Mouse (Mus musculus) naive thymus-derived CD4-positive, alpha-beta T cell, adult 2 months (primary cell): ENCODE data around the gene Nudt2.
A peak's percentile ranks its signal among the peaks of the same experiment; 100 is the strongest.

Experiments
- DNase-seq: peaks from one replicate; pipeline ENCODE4 v3.0.0-alpha.2; 2011; ENCODE audit warnings: low read depth

Nudt2 gene

DNA sequence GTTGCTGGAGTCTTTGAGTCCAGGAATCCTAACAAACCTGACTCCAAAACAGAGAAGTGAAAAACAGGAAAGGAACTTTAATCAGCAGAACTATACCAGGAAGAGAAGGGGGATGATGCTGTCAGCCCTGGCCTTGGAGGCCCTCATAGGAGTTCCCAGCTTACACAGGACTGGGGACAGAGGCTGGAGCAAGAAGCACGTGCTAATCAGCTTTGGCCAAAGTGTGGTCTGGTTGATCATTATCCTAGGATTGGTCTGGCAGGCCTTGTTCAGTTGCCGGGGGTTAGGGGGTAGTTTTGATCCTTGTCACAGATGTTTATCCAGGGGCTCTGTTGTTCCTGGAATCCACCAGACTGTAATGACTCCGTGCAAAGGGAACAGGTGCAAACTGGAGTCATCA, 29.4 kb downstream of the Nudt2 start:
- no peak for DNase-seq

DNA sequence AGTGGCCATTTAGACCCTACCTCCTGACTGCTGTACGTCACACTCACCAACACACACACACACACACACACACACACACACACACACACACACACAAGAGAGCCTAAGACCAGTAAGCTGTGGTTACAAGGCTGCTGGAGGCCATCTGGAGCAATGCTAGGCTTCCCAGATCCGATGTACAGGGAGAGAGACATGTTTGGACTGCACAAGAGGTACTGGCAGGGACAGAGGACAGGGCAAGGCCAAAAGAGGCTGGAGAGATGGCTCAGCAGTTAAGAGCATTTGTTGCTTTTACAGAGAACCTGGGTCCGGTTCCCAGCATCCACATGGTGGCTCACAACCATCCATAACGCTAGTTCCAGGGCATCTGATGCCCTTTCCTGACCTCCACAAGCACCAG, 30.1 kb downstream of the Nudt2 start:
- no peak for DNase-seq

DNA sequence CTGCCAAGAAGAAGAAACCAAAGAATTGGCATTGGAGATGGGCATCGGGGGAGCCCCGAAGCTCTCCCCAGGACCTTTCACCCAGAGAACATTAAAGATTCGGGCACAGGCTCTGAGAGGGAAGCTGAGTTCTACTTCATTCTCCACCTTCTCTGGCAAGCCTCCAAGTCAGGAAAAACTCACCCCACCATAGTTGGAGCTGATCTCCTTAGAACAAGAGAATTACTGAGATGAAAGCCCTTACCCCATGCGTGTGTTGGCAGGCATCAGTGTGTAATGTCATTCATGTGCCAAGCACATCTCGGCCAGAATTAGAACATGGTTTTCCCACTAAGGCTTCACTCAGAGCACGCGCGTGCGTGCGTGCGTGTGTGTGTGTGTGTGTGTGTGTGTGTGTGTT, 30.9 kb downstream of the Nudt2 start:
- no peak for DNase-seq

DNA sequence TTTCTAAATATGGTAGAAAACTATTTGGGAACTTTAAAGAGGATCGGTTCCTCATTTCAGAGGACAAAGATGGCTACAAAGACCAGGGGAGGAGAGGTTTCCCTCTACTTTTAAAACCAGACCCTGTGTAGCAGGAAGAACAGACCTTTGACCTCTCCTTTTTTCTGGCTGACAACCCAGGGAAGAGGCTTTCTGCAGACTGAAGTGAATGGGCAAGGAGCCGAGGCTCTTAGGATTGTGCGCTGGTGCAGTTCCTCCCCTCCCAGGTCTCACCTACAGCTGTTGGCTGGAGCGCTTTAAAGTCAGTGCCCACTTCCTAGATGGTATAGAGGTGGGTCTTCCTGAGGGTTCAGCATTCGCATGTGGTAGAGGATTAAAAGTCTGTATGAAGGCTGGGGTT, 32.1 kb downstream of the Nudt2 start:
- no peak for DNase-seq

DNA sequence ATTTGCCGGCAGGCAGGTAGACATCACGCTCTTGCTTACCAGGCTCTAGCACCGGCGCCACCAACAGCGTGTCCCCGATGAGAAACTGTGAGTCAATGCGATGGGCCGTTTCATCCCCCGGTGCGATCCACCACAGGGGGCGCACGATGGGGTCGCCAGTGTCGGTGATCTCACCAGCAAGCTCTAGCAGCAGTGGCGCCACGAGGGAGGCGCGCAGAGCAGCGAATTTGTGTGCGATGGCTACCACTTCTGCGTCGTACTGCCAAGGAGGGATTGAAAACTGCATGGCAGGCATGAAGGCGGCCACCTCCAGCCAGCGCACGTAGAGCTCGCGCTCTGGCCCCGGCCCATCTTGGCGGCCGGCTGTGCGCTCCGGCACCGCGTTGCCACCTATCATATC, 32.6 kb downstream of the Nudt2 start:
- no peak for DNase-seq

DNA sequence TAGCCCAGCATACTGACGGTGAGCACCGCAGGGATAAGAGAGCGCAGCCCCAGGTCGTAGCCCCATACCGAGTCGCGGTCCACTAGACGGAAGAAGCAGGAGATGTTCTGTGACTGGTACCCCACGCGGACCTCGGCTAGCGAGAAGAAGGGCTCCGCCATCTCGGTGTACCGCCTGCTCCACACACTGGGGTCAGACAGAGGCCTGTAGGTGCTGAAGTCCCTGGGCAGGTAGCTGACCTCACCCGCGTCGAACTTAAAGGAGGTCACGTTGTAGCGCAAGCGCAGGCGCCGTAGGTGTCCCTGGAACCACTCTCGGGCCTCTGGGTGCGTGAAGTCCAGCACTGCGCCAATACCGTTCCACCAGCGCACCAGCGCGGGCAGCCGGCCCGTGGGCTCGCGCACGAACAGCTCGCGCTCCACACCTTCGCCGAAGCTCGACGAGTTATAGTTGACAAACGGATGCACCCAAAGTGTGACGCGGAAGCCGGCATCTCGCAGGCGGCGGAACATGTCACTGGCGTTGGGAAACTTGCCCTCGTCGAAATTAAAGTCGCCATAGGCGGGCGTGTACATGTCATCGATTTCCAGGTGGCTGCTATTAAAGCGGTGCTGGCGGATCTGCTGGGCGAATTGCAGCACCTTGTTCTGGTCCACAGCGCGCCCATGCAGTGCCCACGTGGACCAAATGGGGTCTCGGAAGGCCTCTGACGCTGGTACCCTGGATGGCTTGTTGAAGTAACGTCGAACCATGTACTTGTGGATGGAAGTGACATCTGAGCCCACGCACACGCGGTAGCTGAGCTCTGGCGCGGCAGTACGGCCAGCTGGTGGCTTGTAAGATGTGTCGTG, 33.3 kb downstream of the Nudt2 start:
- no peak for DNase-seq

DNA sequence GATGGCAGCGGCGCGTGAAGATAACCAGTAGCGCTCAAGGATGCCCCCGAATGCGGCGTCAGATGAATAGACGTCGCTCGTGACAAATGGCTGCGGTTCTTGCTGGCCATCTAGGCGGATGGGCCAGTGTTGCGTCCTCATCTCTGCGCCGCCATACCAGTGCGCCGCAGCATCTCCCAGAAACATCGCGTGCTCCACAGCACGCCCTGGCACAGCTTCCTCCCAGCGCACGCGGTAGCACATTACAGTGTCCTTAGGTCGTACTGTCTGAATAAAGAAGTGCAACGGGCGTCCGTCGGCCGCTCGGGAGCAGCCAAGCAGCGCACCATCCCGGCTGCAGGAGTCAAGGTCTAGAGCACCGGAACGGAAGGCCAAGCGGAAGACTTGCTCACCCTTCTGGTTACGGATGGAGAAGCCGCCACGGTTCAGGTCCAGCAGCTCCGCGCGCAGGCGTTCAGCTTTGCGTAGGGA, 34.0 kb downstream of the Nudt2 start:
- no peak for DNase-seq

DNA sequence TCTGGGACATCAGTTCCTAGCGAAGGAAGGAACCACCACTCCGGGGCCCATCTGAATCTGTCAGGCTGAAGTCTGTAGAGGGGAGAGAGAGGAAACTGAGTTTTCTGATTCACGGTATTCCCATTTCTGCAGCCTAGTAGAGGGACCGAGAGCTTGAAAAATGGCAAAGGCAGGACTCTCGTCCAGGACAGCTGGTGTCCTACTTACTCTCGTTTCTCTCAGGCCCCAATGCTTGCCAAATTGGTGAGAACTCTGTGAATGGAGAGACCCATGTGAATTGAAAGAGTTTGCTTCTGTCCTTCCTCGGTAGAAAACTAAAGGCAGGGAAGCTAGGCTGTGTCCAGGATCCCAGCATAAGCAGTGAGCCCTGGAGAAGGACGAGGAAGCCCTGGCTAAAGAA, 34.7 kb downstream of the Nudt2 start:
- DNase-seq = no peak

DNA sequence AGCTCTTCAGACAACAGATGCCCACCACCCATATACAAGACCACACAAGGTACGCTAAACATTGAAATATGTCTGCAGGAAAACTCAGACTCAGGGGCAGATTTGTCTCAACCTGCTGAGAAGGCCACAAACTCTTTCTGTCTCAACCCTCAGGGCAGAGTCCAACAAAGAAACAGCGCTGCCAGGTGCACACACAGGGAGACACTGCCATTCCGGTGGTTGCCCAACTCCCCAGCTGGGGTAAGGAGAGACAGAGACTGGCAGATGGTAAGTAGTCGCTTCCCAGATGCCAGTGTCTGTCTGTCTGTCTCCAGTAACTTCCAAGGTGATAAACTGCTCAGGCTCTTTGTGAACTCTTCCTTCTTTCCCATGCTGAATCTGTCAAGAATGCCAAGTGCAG, 35.8 kb downstream of the Nudt2 start:
- no peak for DNase-seq

DNA sequence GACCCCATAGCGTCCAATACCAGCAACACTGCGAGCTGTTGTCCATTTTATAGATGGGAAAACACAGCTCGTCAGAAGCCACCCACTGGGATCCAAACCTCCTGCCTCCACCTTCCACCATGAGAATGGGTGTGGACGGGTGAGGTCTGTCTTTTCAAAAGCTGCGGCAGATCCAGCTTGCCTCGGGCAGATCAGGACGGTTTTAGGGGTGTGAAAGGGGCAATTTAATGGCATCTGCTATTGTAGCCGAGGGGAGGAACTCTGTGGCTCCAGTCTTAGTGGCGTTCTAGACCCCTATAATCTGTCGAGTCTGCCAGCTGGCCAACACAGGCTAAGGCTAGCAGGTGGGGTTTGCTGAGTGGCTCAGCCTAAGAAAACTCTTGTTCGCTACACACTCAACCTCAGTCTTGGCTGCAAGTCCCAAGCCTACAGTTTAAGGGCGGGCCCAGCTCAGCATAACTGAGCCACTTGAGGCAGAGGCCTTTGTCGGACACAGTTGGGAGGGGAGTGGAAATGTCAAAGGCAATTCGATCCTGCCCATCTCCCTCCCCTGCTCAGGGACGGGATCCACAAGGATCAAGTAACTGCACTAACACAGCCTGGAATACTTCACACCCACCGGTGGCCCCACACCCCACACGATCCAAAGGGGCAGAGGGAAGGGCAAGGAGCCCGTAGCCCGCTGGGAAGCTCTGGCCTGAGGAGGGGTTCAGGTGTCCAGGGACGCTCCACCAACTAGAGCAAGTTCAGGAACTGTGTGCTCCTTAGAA, 37.4 kb downstream of the Nudt2 start:
- no peak for DNase-seq

DNA sequence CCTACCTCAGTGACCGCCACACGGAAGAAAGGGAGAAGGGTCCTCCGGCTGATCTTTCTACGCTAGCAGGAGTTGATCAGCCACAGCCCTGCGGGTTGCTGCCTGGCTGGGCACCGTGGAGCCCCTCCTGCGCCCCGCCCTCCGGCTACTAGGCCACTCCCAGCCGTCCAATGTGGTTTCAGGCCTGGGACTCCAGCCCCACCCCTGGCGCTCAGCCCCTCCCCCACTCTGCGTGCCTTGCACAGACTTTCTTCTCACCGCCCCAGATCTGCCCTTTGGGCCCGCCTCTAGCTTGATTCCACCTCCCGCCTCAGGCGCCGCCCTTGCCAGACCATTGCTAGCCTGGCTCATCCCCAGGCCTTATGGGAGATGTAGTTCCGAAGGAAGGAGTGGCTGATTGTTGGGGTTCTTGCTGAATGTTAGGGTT, 38.0 kb downstream of the Nudt2 start, which contains the start of gene AI464131:
Gene AI464131, minus strand, starts transcription at position 91 of the 427 bp plus-strand sequence.
- peak; percentile 45 for DNase-seq

DNA sequence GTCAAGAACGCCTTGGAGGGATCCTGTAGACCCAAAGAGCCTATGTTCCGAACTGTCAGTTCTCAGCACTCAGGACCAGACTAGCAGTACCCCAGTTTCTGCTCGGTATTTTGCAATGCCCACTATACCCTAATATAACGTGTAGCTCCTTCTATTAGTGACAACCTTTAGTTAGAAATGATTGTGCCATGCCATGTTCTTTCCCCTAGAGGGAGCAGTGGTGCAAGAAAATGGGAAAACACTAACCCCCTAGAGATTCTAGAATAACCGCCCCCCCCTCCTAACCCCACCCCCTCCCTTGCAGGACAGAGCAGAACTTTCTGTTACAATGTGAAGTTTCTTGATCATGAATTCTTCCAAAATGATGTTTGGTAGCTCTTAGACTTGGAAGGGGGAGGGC, 39.4 kb downstream of the Nudt2 start:
- DNase-seq = no peak

DNA sequence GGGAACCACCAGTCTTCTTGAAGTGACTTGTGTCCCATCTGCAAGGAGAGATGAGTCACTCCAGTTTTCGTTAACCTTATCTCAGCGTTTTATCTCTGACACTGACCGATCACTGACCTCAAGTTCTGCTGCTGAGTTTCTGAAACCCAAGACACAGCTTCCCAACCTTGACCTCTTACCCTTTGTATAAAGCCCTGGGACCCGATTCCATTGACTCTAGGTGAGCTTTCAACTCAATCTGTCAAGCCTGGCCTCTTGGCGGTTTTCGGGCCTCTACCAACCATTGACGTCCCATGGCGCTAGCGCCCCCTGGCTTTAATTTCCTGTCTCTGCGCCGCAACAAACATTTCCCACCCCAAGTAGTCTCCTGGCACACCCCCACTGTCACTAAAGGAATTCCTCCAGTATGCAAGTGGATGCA, 40.2 kb downstream of the Nudt2 start:
- no peak for DNase-seq

DNA sequence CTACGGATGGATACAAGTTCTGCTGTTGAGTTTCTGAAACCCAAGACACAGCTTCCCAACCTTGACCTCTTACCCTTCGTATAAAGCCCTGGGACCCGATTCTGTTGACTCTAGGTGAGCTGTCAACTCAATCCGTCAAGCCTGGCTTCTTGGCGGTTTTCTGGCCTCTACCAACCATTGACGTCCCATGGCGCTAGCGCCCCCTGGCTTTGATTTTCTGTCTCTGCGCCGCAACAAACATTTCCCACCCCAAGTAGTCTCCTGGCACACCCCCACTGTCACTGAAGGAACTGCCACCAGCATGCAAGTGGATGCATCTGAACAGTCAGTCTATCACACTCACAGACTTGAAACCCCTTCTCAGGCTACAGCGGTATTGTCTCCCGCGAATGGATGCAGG, 41.2 kb downstream of the Nudt2 start:
- peak; percentile 30 for DNase-seq

DNA sequence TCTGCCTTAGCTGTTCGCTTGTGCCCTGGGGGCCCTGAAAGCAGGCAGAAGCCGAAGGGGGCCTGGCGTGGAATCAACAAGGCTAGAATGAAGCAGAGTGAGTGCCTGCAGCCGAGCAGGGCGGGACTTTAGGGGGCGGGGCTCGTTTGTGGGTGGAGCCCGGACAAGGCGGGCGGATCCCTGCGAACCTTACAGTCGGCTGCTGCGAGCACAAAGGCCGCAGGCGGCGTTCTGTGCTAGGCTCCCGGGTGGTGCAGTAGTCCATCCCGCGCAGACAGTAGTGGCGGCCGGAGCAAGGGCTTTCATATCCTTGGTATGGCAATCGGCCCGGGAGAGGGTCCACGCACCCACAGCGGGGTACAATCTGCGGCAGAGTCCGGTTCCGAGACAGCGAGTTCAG, 42.0 kb downstream of the Nudt2 start:
- peak; percentile 63 for DNase-seq

DNA sequence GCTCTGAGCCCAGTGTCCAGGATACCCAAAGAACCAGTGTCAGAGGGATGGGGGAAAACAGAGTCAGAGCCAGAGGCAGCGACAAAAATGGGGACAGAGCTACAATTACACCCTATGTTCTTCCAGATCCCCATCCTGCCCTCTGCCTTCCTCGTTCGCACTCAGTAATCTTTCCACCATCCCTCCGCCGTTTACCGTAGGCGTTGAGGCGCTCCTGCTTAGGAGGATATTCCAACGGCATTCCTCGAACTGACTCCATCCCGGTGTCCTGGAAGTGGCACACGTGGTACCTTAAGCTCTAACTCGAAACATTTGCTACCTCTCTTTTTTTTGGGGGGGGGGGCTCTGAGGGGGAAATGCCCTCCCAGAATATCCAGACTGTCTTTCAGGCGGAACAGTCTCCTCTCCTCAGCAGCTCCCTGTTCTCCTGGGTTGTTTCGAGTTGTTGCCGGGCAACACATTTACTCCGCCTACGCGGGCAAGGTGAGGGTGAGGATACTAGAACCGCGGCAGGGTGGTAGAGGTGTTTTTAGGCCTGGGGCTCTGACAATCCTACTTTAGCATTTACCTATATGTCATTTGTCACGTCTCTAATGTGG, 42.5 kb downstream of the Nudt2 start:
- no peak for DNase-seq

DNA sequence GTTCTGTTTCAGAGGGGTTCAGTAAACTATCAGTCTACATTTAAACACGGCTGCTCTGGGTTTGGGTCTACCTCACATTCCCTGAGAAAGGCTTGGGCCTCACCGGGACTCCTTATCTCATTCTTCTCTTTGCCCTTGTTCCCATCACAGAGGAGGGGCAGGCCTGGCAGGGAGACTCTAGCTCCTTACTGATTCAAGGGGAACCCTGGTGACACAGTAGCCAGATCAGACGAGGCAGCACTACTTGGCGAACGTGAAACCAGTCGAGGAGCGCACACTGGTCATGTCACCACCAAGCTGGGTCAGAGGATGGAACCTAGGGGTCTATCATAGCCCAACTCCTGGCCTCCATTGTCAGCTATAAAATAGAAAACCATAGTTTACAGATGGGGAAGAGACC, 43.0 kb downstream of the Nudt2 start:
- DNase-seq = no peak

DNA sequence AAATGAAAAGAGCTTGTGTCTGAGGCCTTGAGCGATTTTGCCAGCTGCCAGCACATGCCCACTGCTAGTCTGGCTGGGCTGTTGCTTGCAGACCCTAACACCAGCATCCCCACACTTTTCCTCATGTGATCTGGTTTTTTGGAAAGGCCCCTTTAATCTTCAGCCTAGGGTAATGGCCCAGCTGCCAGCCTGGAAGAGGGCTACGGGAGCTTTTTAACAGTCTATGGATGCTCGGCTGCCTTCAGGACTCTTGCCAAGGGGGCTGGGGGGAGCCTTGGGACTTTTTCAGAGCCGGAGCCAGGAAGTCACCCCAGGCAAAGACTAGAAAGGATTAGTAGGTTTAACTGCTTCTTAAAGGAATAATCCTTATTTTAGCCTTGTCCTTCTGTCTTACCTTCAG, 48.4 kb downstream of the Nudt2 start:
- no peak for DNase-seq

DNA sequence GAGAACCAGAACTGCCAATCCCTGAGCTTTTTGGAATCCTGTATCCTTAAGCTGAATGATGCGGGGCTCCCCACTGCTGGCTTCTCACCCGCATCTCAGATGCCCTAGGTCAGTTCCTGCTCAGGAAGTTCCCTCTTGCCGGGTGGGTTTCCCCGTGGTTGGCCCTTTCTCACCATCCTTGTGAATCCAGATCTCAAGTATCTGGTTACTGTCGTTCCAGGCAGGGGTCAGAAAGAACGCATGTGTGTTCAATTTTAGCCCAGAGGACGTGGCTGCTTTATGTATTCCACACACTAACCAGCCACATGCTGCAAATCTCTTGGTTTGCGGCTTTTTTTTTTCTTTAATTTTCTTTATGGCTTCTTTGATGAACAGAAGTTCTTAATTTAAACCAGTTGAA, 48.8 kb downstream of the Nudt2 start:
- no peak for DNase-seq

DNA sequence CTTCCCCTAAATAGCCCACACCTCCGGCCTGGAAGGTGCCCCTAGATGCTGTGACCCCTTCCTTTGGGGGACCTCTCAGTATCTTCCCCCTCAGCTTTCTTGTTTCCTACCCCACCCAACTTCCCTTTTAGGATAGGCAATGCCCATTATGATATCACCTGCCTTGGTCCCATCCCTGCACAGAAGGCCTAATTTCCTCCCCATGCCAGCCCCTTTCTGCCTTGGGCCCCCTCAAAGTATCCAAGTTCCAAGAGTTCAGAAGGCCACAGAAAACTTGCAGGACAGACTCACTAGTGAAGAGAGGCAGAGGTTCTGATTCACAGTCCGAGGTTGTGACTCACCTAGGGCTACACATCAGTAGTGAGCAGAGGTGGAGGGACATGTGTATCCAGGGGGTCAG, 52.3 kb downstream of the Nudt2 start, which contains the start of gene 1110017D15Rik:
Gene 1110017D15Rik, minus strand, starts transcription at position 101 of the 400 bp plus-strand sequence.
- no peak for DNase-seq

DNA sequence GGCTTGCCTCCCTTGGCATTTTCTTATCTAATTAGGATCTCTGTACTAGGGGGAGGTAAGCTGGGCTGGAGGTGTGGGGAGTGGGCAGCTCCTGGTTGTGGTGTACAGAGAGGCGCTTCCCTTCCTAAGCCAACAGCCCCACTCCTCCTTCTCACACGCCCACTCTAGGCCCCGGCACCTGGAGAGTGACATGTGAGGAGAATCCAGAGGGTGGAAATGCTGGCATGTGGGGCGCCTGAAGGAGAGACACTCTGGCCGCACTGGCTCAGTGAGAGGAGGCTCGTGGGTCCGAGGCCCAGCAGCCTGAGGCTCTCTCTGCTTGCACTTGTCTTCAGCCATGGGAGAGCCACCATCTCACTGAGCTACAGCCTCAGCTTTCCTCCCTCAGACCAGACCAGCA, 53.4 kb downstream of the Nudt2 start:
- DNase-seq = no peak

DNA sequence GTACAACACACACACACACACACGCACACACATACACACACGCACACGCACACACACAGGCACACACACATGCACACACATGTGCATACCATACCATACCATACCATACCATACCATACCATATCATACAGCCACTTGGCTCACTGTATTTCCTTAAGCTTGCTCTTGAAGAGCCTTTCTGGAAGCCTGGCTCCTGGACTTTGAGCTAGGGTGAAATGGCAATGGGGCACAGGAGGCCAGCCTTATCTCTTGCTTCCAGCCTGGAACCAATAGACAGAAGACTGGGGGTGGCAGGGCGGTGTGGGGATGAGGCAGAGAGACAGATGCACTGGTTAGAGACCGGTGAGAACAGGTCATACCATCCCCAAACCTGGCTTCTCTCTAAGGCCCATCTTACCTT, 54.2 kb downstream of the Nudt2 start:
- no peak for DNase-seq

DNA sequence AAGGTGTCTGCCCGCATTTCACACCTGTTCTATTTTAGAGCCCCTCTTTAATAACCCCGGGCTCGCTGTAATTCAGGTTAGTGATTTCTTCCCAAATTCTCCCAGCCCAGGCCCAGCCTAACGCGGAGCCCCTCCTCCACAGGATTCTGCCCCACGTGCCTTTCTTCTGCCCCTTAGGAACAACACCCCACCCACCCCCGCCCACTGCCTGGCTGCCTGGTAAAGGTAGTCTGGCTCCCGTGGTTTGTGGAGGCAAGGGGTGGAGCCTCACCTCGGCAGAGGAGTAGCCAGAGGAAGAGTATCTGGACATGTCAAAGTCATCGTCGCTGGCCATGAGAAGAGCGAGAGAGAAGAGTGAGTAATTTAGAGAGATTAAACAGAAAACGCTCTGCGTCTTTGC, 55.7 kb downstream of the Nudt2 start:
- DNase-seq = no peak
